Mouse (Mus musculus) erythroblast, embryonic 14.5 days (primary cell): ENCODE measurements around the gene Vps50.

Experiments
- GATA1 ChIP-seq: IDR thresholded peaks from 2 replicates; pipeline ENCODE4 v1.6.1; 2012; ENCODE audit warnings: low read length, inconsistent platforms, mixed read lengths
- TAL1 ChIP-seq: IDR thresholded peaks from 3 replicates; pipeline ENCODE4 v1.6.1; 2012; ENCODE audit warnings: low read length, inconsistent platforms, mixed read lengths

DNA sequence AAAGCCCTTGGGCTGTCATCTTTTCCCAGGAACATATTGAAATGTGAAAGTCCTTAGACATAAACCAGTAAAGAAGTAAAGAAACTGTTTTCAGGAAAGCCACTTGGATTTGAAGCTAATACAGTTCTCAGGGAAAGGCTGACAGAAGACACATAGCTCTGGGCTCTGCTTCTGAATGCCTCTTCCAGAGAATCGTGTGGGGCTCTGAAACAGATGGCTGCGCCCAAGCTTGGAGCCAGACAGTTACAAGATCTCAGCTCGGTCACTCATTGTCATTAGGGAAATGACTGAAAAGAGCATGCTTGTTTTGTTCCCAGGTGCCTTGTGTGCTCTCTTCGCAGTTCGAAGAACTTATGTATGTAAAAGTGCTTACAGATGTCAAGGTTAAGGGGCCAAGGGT lies 43.8 kb upstream of the Vps50 start:
- TF ChIP-seq TAL1 (no peak), GATA1 (no peak)
